In genomic region chr3:116222511-116223243, GRCm38 (mm10) we compare ENCODE assay signal across 11 mouse cellular contexts. TPM values are rescaled to one million over a fixed set of nuclear protein-coding genes. Genes with fewer than 3 reads are reported as not detected.
DNase-seq lines count a peak whose midpoint lies in the region; ATAC-seq and TF ChIP-seq lines count a peak whose summit lies in the region.
"Had no signal": no experiment of that assay in that cellular context is flagged by ENCODE, and none has a peak within 500 bp of the region (broad histone marks: within the 10 kb centered on the region; RNA-seq: fewer than 3 reads in every experiment).

No protein-coding gene starts in this region.

- H3K4me3 ChIP-seq in kidney, embryonic 14.5 days (ENCODE audit: low read length), result peak overlapping the region; percentile 2; the same call in 1 of the 2 replicates
- peak overlapping the region; percentile 16; the same call in 1 of the 2 replicates for H3K4me3 ChIP-seq in forebrain, postnatal 0 days (ENCODE audit: low read depth, low read length)
- peak overlapping the region; percentile 35 for H3K4me3 ChIP-seq in midbrain, embryonic 13.5 days (replicated peaks)
- H3K4me3 ChIP-seq: liver, embryonic 15.5 days had no signal

- no peak overlapping the region for H3K27ac ChIP-seq in kidney, embryonic 14.5 days (ENCODE audit: low read depth, low read length)
- no peak overlapping the region for H3K27ac ChIP-seq in forebrain, postnatal 0 days (ENCODE audit: low read depth, low read length)
- no peak overlapping the region for H3K27ac ChIP-seq in midbrain, embryonic 13.5 days
- H3K27ac ChIP-seq: liver, embryonic 15.5 days had no signal

- TF ChIP-seq CTCF in forebrain, postnatal 0 days (IDR thresholded peaks at IDR 0.05; ENCODE audit: low read depth), result no peak

- no peak for DNase-seq in kidney, postnatal 4 days
- peak; percentile 32 for DNase-seq in embryo, embryonic 10.5 days (ENCODE audit: low spot score)
- peak; percentile 29 for DNase-seq in forebrain, postnatal 0 days
- no peak for DNase-seq in MN1 (ENCODE audit: low spot score)
- DNase-seq in left cerebral cortex, postnatal 36 days (ENCODE audit: low spot score in 2 of 2), result no peak
- no peak for DNase-seq in natural killer cell, adult 2 months (ENCODE audit: low spot score in 2 of 2)
- DNase-seq: right cerebral cortex, adult 18-20 months had no signal

- ATAC-seq in kidney, embryonic 14.5 days (ENCODE audit: low FRiP score, low TSS enrichment), result no peak
- ATAC-seq in forebrain, postnatal 0 days, result peak; percentile 53; the same call in 1 of the 2 replicates
- peak; percentile 67 for ATAC-seq in midbrain, embryonic 13.5 days
- ATAC-seq: Patski had no signal

- WGBS in kidney, embryonic 14.5 days, result 44% methylated on average over 17 of the region's 17 CpGs
- 13% methylated on average over 17 of the region's 17 CpGs for WGBS in forebrain, postnatal 0 days
- 13% methylated on average over 17 of the region's 17 CpGs for WGBS in midbrain, embryonic 13.5 days

- intact Hi-C loops in left cerebral cortex, postnatal 36 days (cut with DNase I), result no loop called here

- H3K27me3 ChIP-seq in kidney, embryonic 14.5 days (ENCODE audit: control insufficient read depth, insufficient read depth, low read length), result no peaks in the 10 kb centered on the region
- H3K27me3 ChIP-seq in forebrain, postnatal 0 days (ENCODE audit: insufficient read depth, low read length), result no peaks in the 10 kb centered on the region
- no peaks in the 10 kb centered on the region; the same call in 1 of the 2 replicates for H3K27me3 ChIP-seq in midbrain, embryonic 13.5 days
- H3K27me3 ChIP-seq: liver, embryonic 15.5 days; Patski had no signal

- H3K9ac ChIP-seq in kidney, embryonic 14.5 days (ENCODE audit: low read depth, low read length), result no peak overlapping the region
- H3K9ac ChIP-seq in forebrain, postnatal 0 days, result no peak overlapping the region
- peak overlapping the region; percentile 42 for H3K9ac ChIP-seq in midbrain, embryonic 13.5 days (replicated peaks)
- H3K9ac ChIP-seq: liver, embryonic 15.5 days had no signal

- H3K9me3 ChIP-seq in kidney, embryonic 14.5 days (ENCODE audit: control insufficient read depth, low read length), result no peaks in the 10 kb centered on the region
- no peaks in the 10 kb centered on the region for H3K9me3 ChIP-seq in forebrain, postnatal 0 days (ENCODE audit: low read length)
- H3K9me3 ChIP-seq in midbrain, embryonic 13.5 days, result no peaks in the 10 kb centered on the region
- H3K9me3 ChIP-seq: liver, embryonic 15.5 days had no signal

- H3K4me2 ChIP-seq in kidney, embryonic 14.5 days (replicated peaks; ENCODE audit: low read depth, low read length), result no peak overlapping the region; the same call in 1 of the 2 replicates
- H3K4me2 ChIP-seq in forebrain, postnatal 0 days (ENCODE audit: low read depth), result peak overlapping the region; percentile 34
- H3K4me2 ChIP-seq in midbrain, embryonic 13.5 days (replicated peaks), result peak overlapping the region; percentile 53
- H3K4me2 ChIP-seq: liver, embryonic 15.5 days had no signal

- no peaks in the 10 kb centered on the region for H3K36me3 ChIP-seq in kidney, embryonic 14.5 days (ENCODE audit: control insufficient read depth, insufficient read depth, low read length)
- H3K36me3 ChIP-seq in forebrain, postnatal 0 days (ENCODE audit: insufficient read depth), result no peaks in the 10 kb centered on the region
- H3K36me3 ChIP-seq in midbrain, embryonic 13.5 days, result no peaks in the 10 kb centered on the region
- H3K36me3 ChIP-seq: liver, embryonic 15.5 days had no signal

- 0 out of 2 replicates have a peak, but pooled peaks cover 2% of the 10 kb centered on the region for H3K4me1 ChIP-seq in kidney, embryonic 14.5 days (ENCODE audit: control insufficient read depth, insufficient read depth, low read length)
- H3K4me1 ChIP-seq in forebrain, postnatal 0 days (ENCODE audit: insufficient read depth), result no peaks in the 10 kb centered on the region
- peaks cover 16% of the 10 kb centered on the region for H3K4me1 ChIP-seq in midbrain, embryonic 13.5 days (replicated peaks)
- H3K4me1 ChIP-seq: liver, embryonic 15.5 days had no signal

RNA-seq across cellular contexts. Expression of gene Gpr88, which starts 30.6 kb away (rescaled TPM):
- polyA plus RNA-seq in kidney, embryonic 14.5 days (2014; fragmentation: Nextera tagmentation; extraction: Ambion mirVana), result 0.65 and 1.2 TPM in 2 replicates
- total RNA-seq in forebrain, postnatal 0 days (2014; rRNA removed), result 33.6 and 54.7 TPM in 2 replicates
- polyA plus RNA-seq in forebrain, postnatal 0 days (2015; fragmentation: Nextera tagmentation; extraction: Ambion mirVana), result 15.2 and 20.5 TPM in 2 replicates
- polyA plus RNA-seq in midbrain, embryonic 13.5 days (2015; fragmentation: Nextera tagmentation; extraction: Ambion mirVana), result 1.5 and 1.7 TPM in 2 replicates
- total RNA-seq in left cerebral cortex, postnatal 36 days (2021), result 100 to 1,000 TPM in 1 of 2 experiments, 10 to 100 TPM in 1; 99.4 to 117 TPM

Comparison
In these comparisons a context has a peak if more than half of its experiments do, and no peak if none do; other contexts are left out.
1. DNase-seq: peak in embryo, embryonic 10.5 days (single experiment) and forebrain, postnatal 0 days (single experiment); none in kidney, postnatal 4 days (0 of 2), MN1 (single experiment), left cerebral cortex, postnatal 36 days (0 of 2) and natural killer cell, adult 2 months (0 of 2).
2. Peak in every context shown above with its lines, with median percentiles within 50 percentile points of each other: H3K4me3 ChIP-seq.